In genomic region chr5:75377311-75378300, GRCm38 (mm10) we compare ENCODE assay signal across 8 mouse cellular contexts.
DNase-seq lines count a peak whose midpoint lies in the region; ATAC-seq and TF ChIP-seq lines count a peak whose summit lies in the region.

No protein-coding gene starts in this region.

- WGBS in forebrain, embryonic 14.5 days: 66% methylated on average over 19 of the region's 19 CpGs
- 69% methylated on average over 19 of the region's 19 CpGs for WGBS in forebrain, embryonic 11.5 days
- 36% methylated on average over 19 of the region's 19 CpGs for WGBS in kidney, embryonic 15.5 days
- 56% methylated on average over 19 of the region's 19 CpGs for WGBS in cerebellum, adult 2 months

- TF ChIP-seq POLR2A in cerebellum, adult 2 months (IDR thresholded peaks at IDR 0.05; ENCODE audit: borderline replicate concordance, insufficient read depth, low read length): no peak

- no peaks in the 10 kb centered on the region for H3K27me3 ChIP-seq in forebrain, embryonic 14.5 days (replicated peaks; ENCODE audit: control insufficient read depth, insufficient read depth, low read length)
- no peaks in the 10 kb centered on the region for H3K27me3 ChIP-seq in forebrain, embryonic 11.5 days (ENCODE audit: control insufficient read depth, insufficient read depth, low read length)
- H3K27me3 ChIP-seq in kidney, embryonic 15.5 days: no peaks in the 10 kb centered on the region
- no peaks in the 10 kb centered on the region for H3K27me3 ChIP-seq in cerebellum, adult 2 months (ENCODE audit: control insufficient read depth, insufficient read depth, low read length)

- ATAC-seq in forebrain, embryonic 14.5 days: no peak
- no peak for ATAC-seq in forebrain, embryonic 11.5 days (replicated peaks; ENCODE audit: low FRiP score)
- peak; percentile 70 for ATAC-seq in kidney, embryonic 15.5 days (replicated peaks; ENCODE audit: low FRiP score)
- ATAC-seq in activated CD4-positive, CD25-positive, alpha-beta regulatory T cell, adult 4 months: no peak

- H3K27ac ChIP-seq in forebrain, embryonic 14.5 days (ENCODE audit: low read depth, low read length): no peak overlapping the region
- H3K27ac ChIP-seq in forebrain, embryonic 11.5 days (ENCODE audit: low read depth, low read length): no peak overlapping the region
- no peak overlapping the region for H3K27ac ChIP-seq in kidney, embryonic 15.5 days
- no peak overlapping the region for H3K27ac ChIP-seq in cerebellum, adult 2 months (ENCODE audit: insufficient read depth, low read length)

- no peak overlapping the region for H3K4me2 ChIP-seq in forebrain, embryonic 14.5 days (ENCODE audit: low read length)
- no peak overlapping the region for H3K4me2 ChIP-seq in forebrain, embryonic 11.5 days (ENCODE audit: low read depth, low read length, severe bottlenecking)
- H3K4me2 ChIP-seq in kidney, embryonic 15.5 days: peak overlapping the region; percentile 32

- no peaks in the 10 kb centered on the region for H3K9me3 ChIP-seq in forebrain, embryonic 14.5 days (replicated peaks; ENCODE audit: control insufficient read depth, low read length)
- no peaks in the 10 kb centered on the region for H3K9me3 ChIP-seq in forebrain, embryonic 11.5 days (ENCODE audit: control insufficient read depth, low read length)
- H3K9me3 ChIP-seq in kidney, embryonic 15.5 days (replicated peaks): 0 out of 2 replicates have a peak, but pooled peaks cover under 1% of the 10 kb centered on the region

- H3K4me1 ChIP-seq in forebrain, embryonic 14.5 days (ENCODE audit: control insufficient read depth, insufficient read depth, low read length): no peaks in the 10 kb centered on the region; the same call in 1 of the 2 replicates
- H3K4me1 ChIP-seq in forebrain, embryonic 11.5 days (replicated peaks; ENCODE audit: control insufficient read depth, insufficient read depth, low read length): no peaks in the 10 kb centered on the region
- peaks cover 14% of the 10 kb centered on the region for H3K4me1 ChIP-seq in kidney, embryonic 15.5 days
- no peaks in the 10 kb centered on the region for H3K4me1 ChIP-seq in cerebellum, adult 2 months (ENCODE audit: control insufficient read depth, insufficient read depth, low read length)

- peak; percentile 16 for DNase-seq in forebrain, embryonic 14.5 days (ENCODE audit: low spot score)
- DNase-seq in forebrain, embryonic 11.5 days (ENCODE audit: low spot score): no peak
- peak; percentile 53 for DNase-seq in ZHBTc4 (ENCODE audit: low read depth, low spot score)
- DNase-seq in lung, postnatal 10 days: peak; percentile 68
- DNase-seq in gastrocnemius, postnatal 14 days: no peak
- DNase-seq in cerebellum, adult 2 months: no peak

- no peak overlapping the region for H3K4me3 ChIP-seq in forebrain, embryonic 14.5 days (ENCODE audit: low read depth, low read length)
- H3K4me3 ChIP-seq in forebrain, embryonic 11.5 days (ENCODE audit: low read depth, low read length): no peak overlapping the region
- no peak overlapping the region for H3K4me3 ChIP-seq in kidney, embryonic 15.5 days (replicated peaks)
- no peak overlapping the region for H3K4me3 ChIP-seq in cerebellum, adult 2 months (replicated peaks; ENCODE audit: insufficient read depth, low read depth, low read length)

- no peaks in the 10 kb centered on the region for H3K36me3 ChIP-seq in forebrain, embryonic 14.5 days (ENCODE audit: control insufficient read depth, insufficient read depth, low read length)
- no peaks in the 10 kb centered on the region for H3K36me3 ChIP-seq in forebrain, embryonic 11.5 days (ENCODE audit: control insufficient read depth, insufficient read depth, low read length)
- H3K36me3 ChIP-seq in kidney, embryonic 15.5 days: no peaks in the 10 kb centered on the region

- no peak overlapping the region for H3K9ac ChIP-seq in forebrain, embryonic 14.5 days (ENCODE audit: low read length)
- H3K9ac ChIP-seq in forebrain, embryonic 11.5 days (ENCODE audit: low read length): no peak overlapping the region
- H3K9ac ChIP-seq in kidney, embryonic 15.5 days: no peak overlapping the region

- TF ChIP-seq CTCF in cerebellum, adult 2 months (IDR thresholded peaks at IDR 0.05; ENCODE audit: borderline replicate concordance, insufficient read depth, low read depth, low read length): no peak

- intact Hi-C loops in gastrocnemius, postnatal 14 days (cut with DNase I; ENCODE audit: low total_unique reads): loop anchor here (10.0 kb wide), 1 partner anchor 163 kb away; no protein-coding TSS in a partner anchor

Comparison
In these comparisons a context has a peak if more than half of its experiments do, and no peak if none do; other contexts are left out.
1. DNase-seq: peak in forebrain, embryonic 14.5 days (single experiment), ZHBTc4 (single experiment) and lung, postnatal 10 days (single experiment); none in forebrain, embryonic 11.5 days (single experiment), gastrocnemius, postnatal 14 days (single experiment) and cerebellum, adult 2 months (0 of 2).